Mouse (Mus musculus) kidney, adult 10 weeks (tissue): ENCODE measurements around the gene Casp9. TPM values are rescaled to one million over a fixed set of nuclear protein-coding genes. Genes with fewer than 3 reads are reported as not detected.

Experiments
- polyA plus RNA-seq: library from polyadenylated mRNA; stranded (reverse); fragments of 350-450 nt; fragmentation: Illumina TruSeq; extraction: RNeasy Lipid Tissue Mini Kit (QIAGEN cat#74804); gene quantifications from one replicate; pipeline ENCODE4 v1.2.3, GENCODE M21; 2014; ENCODE audit warnings: low read depth, low replicate concordance

The Casp9 gene
- 12.8 TPM for polyA plus RNA-seq

DNA sequence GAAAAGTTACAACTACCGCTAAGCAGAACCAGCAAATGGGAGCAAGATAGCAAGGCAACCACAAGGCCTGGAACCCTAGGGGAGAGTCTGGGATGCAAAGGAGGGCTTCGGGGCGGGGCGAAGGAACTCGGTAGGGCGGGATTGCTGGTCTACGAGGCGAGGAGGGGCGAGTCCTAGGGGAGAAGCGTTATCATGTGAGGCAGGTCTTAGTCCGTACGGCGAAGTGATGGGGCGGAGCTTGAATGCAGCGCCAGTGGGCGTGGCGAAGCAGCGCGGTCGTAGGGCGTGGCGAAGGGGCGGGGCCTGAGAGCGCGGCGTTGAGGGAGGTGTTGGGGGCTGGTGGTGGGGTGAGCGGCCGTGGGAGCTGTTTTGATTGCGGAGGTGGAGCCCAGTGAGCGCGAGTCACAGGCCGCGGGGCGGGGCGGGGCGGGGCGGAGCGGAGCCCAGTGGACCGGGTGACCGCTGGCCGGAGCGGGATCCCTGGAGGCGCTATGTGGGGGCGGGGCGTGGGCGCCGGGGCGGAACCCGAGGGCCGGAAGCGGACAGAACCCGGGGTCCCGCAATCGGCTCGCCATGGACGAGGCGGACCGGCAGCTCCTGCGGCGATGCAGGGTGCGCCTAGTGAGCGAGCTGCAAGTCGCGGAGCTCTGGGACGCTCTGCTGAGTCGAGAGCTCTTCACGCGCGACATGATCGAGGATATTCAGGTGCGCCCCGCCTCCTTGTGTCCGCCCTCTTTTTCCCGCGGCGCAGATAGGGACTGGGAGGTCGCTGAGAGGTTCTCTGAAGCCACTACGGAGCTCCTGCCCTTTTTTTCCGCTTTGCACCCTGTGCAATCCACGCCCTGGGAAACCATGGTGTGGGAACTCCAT is at the start of gene Casp9:
TSS of gene Casp9 (plus strand) at position 331 of the 870 bp plus-strand sequence.

DNA sequence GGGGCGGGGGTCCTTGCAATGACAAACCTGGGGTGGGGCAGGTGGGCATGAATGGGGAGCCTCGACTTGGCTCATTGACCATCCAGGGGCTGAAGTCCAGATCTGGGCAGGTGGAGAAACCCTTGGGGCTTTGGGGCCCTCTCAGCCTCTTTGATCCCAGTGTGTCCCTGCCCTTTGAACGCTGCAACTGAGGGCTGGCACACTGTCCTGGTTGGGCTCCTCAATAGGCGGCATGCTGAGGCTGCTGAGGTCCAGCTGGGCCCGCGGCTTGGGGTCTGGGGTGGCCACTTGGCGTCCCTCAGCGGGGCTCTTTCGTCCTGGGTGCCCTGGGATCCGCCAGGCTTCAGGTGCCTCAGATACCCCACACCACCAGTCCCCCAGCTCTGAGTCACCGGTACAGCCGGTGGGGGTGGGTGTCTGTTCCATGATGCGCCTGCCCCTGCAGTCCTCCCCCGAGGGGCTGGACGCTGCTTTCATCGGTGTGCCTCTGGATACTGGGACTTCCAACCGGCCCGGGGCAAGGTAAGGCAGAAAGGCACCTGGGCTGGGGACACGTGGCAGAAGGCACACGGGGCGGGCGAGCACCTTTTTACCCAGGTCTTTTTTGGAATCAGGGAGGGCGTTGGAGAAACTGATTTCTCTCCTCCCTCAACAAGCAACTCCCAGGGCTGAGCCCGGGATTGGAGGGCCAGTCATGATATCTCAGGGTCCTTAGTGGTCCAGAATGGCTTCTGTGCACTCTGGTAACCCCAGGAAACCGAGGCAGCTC is 46.6 kb upstream of the Casp9 start, which contains the start of gene Agmat:
TSS of gene Agmat (plus strand) at position 95 of the 769 bp plus-strand sequence.

DNA sequence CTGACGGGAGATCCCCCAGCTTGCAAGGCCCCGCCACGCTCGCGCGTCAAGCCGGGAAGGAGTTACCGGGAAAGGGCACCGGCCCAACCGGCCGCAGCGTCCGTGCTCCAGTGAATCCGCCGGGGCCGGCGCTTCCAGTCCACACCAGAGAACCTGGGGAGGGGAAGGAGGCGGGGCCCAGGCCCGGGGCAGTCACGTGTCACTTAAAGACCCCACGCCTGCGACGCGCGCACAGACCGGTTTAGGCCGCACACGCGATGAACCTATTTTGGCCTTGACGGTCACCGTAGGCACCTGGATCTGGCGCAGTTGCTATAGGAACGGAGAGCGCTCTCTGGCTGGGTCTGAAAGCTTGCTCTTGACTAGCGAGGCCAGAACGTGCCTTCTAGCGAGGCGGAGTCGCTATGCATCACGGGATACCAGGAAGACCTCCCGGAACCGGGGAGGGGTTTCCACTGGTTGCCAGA is 2.9 kb upstream of the Casp9 start, which contains the start of gene Dnajc16:
TSS of gene Dnajc16 (minus strand) at position 408 of the 467 bp plus-strand sequence.

DNA sequence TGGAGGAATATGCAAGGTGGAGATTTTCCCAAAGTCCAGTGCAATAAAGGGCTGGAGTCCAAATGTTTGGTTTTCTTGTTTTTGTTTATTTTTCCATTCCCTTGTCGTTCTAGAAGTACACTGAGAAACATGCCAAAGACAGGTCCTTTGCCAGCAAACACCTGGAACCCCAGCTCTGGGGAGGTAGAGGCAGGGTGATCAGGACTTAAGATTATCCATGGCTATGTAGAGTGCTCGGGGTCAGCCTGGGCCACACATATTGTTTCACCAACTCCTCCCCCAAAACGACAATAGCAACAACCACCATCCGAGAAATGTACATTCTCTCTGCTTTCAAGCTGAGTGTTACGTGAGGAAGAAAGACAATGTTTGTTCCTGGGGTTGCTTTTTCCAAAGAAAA is 32.6 kb downstream of the Casp9 start, which contains the start of gene Cela2a:
TSS of gene Cela2a (minus strand) at position 101 of the 400 bp plus-strand sequence.

DNA sequence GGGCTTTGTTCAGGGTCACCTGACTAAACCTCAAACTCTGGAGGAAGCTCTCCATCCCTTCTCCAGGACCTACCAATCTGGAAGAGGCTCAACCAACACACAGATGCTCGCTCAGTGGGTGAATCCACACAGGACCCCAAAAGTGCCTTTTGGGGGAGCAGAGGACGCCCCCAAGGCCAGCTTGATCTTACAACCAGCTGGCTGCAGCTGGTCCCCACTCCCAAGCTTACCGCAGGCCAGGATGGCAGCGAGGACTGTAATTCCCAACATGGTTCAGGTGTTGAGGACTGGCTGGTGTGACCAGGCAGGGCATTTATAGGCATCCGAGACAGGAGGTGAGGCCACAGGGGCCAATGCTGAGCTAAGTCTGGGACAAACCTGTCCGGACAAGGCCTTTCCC is 52.6 kb downstream of the Casp9 start, which contains the start of gene Ctrc:
TSS of gene Ctrc (minus strand) at position 361 of the 400 bp plus-strand sequence.

Other genes with a start within 250 kb of the Casp9 start
- gene Fblim1, start 187.5 kb upstream of the Casp9 start, polyA plus RNA-seq, result 5.1 TPM
- 0.57 TPM for gene Tmem82, start 175.0 kb upstream of the Casp9 start, polyA plus RNA-seq
- gene Slc25a34, start 169.8 kb upstream of the Casp9 start, polyA plus RNA-seq, result 0.53 TPM
- 1.4 TPM for gene Plekhm2, start 128.7 kb upstream of the Casp9 start, polyA plus RNA-seq
- not detected for gene Rsc1a1, start 108.0 kb upstream of the Casp9 start, polyA plus RNA-seq
- gene Ddi2, start 70.2 kb upstream of the Casp9 start, polyA plus RNA-seq, result 35.7 TPM
- 0.32 TPM for gene Agmat, start 46.9 kb upstream of the Casp9 start, polyA plus RNA-seq
- 5.9 TPM for gene Dnajc16, start 2.7 kb upstream of the Casp9 start, polyA plus RNA-seq
- not detected for gene Cela2a, start 32.5 kb downstream of the Casp9 start, polyA plus RNA-seq
- not detected for gene Ctrc, start 52.7 kb downstream of the Casp9 start, polyA plus RNA-seq
- gene Efhd2, start 81.3 kb downstream of the Casp9 start, polyA plus RNA-seq, result 1.1 TPM
- gene Fhad1, start 221.5 kb downstream of the Casp9 start, polyA plus RNA-seq, result 0.16 TPM